Mouse (Mus musculus) myocyte (in vitro differentiated cells): ENCODE measurements around the gene Itgae. TPM values are rescaled to one million over a fixed set of nuclear protein-coding genes. Genes with fewer than 3 reads are reported as not detected.
A peak's percentile ranks its signal among the peaks of the same experiment; 100 is the strongest.

Source experiments
- H3K27me3 ChIP-seq: one replicate; pipeline ENCODE4 v1.6.1; 2011; ENCODE audit not compliant: control insufficient read depth, insufficient read depth, insufficient read length
- H3K36me3 ChIP-seq: one replicate; pipeline ENCODE4 v1.6.1; 2011; ENCODE audit not compliant: control insufficient read depth, insufficient read depth
- H3K4me2 ChIP-seq: one replicate; pipeline ENCODE4 v1.6.1; 2011; ENCODE audit warnings: low read depth, control low read depth
- H3K4me3 ChIP-seq: one replicate; pipeline ENCODE4 v1.5.1; 2011; ENCODE audit warnings: mild to moderate bottlenecking, control low read depth, moderate library complexity
- H3K79me2 ChIP-seq: one replicate; pipeline ENCODE4 v1.6.1; 2011; ENCODE audit not compliant: control insufficient read depth, insufficient read depth
- H3ac ChIP-seq: one replicate; pipeline ENCODE4 v1.6.1; 2011; ENCODE audit not compliant: control insufficient read depth, insufficient read length
- CEBPB ChIP-seq: IDR thresholded peaks from 2 replicates; pipeline ENCODE4 v1.6.1; 2011; ENCODE audit warnings: mild to moderate bottlenecking, moderate library complexity; ENCODE audit not compliant: poor library complexity, insufficient read depth, severe bottlenecking
- E2F4 ChIP-seq: IDR thresholded peaks from one replicate; pipeline ENCODE4 v1.6.1; 2011; ENCODE audit warnings: mild to moderate bottlenecking, control low read depth, moderate library complexity; ENCODE audit not compliant: insufficient read depth
- MAX ChIP-seq: IDR thresholded peaks from one replicate; pipeline ENCODE4 v1.6.1; 2011; ENCODE audit warnings: low read depth, mild to moderate bottlenecking, control low read depth
- MYOD1 ChIP-seq, 3 experiments: IDR thresholded peaks; one replicate each; pipeline ENCODE4 v1.6.1; 2011; ENCODE audit warnings: control low read depth in 2 of 3, low read depth in 2 of 3, mild to moderate bottlenecking in 2 of 3, moderate library complexity in 1 of 3; ENCODE audit not compliant: insufficient read length in 2 of 3, control insufficient read depth in 1 of 3
- MYOG ChIP-seq, 3 experiments: IDR thresholded peaks; one replicate each; pipeline ENCODE4 v1.6.1; 2011; ENCODE audit warnings: control low read depth in 2 of 3, low read depth in 2 of 3, mild to moderate bottlenecking in 2 of 3; ENCODE audit not compliant: insufficient read length in 2 of 3, control insufficient read depth in 1 of 3, insufficient read depth in 1 of 3
- POLR2A ChIP-seq: IDR thresholded peaks from one replicate; pipeline ENCODE4 v1.6.1; 2011; ENCODE audit warnings: low read depth, mild to moderate bottlenecking, control low read depth, moderate library complexity; ENCODE audit not compliant: insufficient read length
- POLR2AphosphoS2 ChIP-seq: IDR thresholded peaks from one replicate; pipeline ENCODE4 v1.6.1; 2011; ENCODE audit warnings: low read depth, control low read depth; ENCODE audit not compliant: insufficient read length
- REST ChIP-seq: IDR thresholded peaks from one replicate; pipeline ENCODE4 v1.6.1; 2011; ENCODE audit warnings: mild to moderate bottlenecking, control low read depth, moderate library complexity; ENCODE audit not compliant: insufficient read depth, insufficient read length
- SRF ChIP-seq: IDR thresholded peaks from one replicate; pipeline ENCODE4 v1.6.1; 2011; ENCODE audit warnings: low read depth; ENCODE audit not compliant: control insufficient read depth, insufficient read length
- TCF12 ChIP-seq: IDR thresholded peaks from one replicate; pipeline ENCODE4 v1.6.1; 2011; ENCODE audit warnings: mild to moderate bottlenecking, control low read depth; ENCODE audit not compliant: poor library complexity, insufficient read depth, severe bottlenecking
- TCF3 ChIP-seq: IDR thresholded peaks from one replicate; pipeline ENCODE4 v1.6.1; 2011; ENCODE audit warnings: low read depth, control low read depth; ENCODE audit not compliant: insufficient read length
- USF1 ChIP-seq: IDR thresholded peaks from one replicate; pipeline ENCODE4 v1.6.1; 2011; ENCODE audit warnings: low read depth, mild to moderate bottlenecking, control low read depth, moderate library complexity
- polyA plus RNA-seq: library from polyadenylated mRNA; unstranded; fragments of >200 nt; fragmentation: generic; extraction: Trizol; gene quantifications from one replicate; pipeline ENCODE4 v1.2.1, GENCODE M21; 2012; ENCODE audit warnings: missing spikeins

The Itgae gene
- polyA plus RNA-seq = 0.06 TPM

DNA sequence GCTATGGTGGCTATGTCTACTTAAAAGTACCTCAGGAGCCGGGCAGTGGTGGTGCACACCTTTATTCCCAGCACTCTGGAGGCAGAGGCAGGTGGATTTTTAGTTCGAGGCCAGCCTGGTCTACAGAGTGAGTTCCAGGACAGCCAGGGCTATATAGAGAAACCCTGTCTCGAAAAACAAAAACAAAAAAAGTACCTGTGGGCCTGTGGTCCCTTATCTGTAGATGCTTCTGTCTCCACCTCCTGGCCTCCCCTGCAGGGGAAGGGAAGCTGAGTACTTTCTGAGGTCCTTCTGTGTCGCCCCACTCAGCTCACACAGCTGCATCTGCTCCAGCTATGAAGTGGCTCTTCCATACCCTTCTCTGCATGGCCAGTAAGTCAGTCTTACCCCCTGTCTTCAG, at the start of gene Itgae:
TSS of gene Itgae (plus strand) at position 301 of the 400 bp plus-strand sequence.
- H3K4me3 ChIP-seq = no peak within 1 kb of the TSS

DNA sequence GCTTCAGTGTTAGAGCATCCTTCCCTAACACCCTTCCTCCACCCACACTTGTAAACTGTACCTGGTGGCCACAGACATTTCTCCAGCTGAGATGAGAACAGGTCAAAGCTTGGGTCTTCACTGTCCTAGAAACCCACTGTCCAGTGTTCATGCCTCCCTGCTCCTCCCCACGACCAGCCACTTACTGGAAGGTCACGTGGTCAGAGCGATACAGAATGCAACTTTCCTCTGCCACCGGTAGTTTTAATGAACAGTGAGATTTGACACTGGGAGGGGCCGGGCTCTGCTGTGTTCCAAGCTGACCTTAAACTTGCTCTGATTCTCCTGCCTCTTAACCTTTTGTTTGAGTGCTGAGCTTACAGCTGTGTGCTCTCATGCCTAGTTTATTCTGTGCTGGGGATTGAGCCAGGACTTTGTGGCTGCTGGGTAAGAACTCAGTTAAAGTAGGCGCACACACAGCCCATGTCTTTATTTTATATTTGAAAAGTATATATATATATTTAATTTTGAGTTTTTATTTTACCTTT, 46.1 kb upstream of the Itgae start:
- Histone ChIP-seq H3K4me3 (no peak overlapping the region), H3K4me2 (no peak overlapping the region), H3K79me2 (peaks cover 9% of the 10 kb centered on the region), H3K27me3 (no peaks in the 10 kb centered on the region), H3ac (no peak overlapping the region), H3K36me3 (no peaks in the 10 kb centered on the region)
- TF ChIP-seq USF1 (peak; percentile 65), POLR2AphosphoS2 (no peak), MAX (no peak), TCF12 (no peak), POLR2A (no peak)

More for the DNA sequence above, at the start of gene Itgae:
- Histone ChIP-seq H3K36me3 (peaks cover 3% of the 10 kb centered on the region), H3K4me2 (no peak within 1 kb of the TSS), H3K79me2 (no peaks in the 10 kb centered on the region), H3ac (no peak within 1 kb of the TSS), H3K27me3 (no peaks in the 10 kb centered on the region)
- TF ChIP-seq SRF (no peak), MYOG (IDR thresholded peaks at IDR 0.05; ENCODE audit: control insufficient read depth in 1 of 3, insufficient read depth in 1 of 3, insufficient read length in 2 of 3, low read depth in 2 of 3) (no peak), E2F4 (no peak), TCF12 (no peak), REST (no peak), TCF3 (no peak), POLR2A (no peak), MAX (no peak), MYOD1 (IDR thresholded peaks at IDR 0.05; ENCODE audit: control insufficient read depth in 1 of 3, insufficient read length in 2 of 3, low read depth in 2 of 3) (no peak), USF1 (no peak), CEBPB (no peak), POLR2AphosphoS2 (no peak)

DNA sequence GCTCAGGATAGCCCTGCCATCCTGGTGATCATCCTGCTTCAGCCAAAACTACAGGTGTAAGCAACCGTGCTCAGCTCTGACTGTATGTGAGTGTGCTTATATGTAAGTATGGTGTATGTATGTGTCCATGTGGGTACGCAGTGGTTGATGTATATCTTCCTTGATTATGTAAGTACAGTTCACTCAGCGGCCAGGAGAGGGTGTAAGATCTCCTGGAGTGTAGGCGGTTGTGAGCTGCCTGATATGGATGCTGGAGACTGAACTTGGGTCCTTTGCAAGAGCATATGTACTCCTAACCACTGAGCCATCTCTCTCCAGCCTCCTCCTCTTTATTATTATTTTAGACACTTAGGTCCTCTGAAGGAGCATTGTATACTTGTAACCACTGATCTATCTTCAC, 45.6 kb upstream of the Itgae start:
- Histone ChIP-seq H3K4me2 (no peak overlapping the region), H3K4me3 (no peak overlapping the region), H3K27me3 (no peaks in the 10 kb centered on the region), H3ac (no peak overlapping the region), H3K36me3 (peaks cover 2% of the 10 kb centered on the region), H3K79me2 (peaks cover 12% of the 10 kb centered on the region)
- TF ChIP-seq TCF3 (no peak), E2F4 (no peak), TCF12 (no peak), REST (no peak), POLR2A (no peak), CEBPB (no peak), USF1 (no peak), MYOG (IDR thresholded peaks at IDR 0.05; ENCODE audit: control insufficient read depth in 1 of 3, insufficient read depth in 1 of 3, insufficient read length in 2 of 3, low read depth in 2 of 3) (no peak), POLR2AphosphoS2 (no peak), MAX (no peak), MYOD1 (IDR thresholded peaks at IDR 0.05; ENCODE audit: control insufficient read depth in 1 of 3, insufficient read length in 2 of 3, low read depth in 2 of 3) (no peak), SRF (no peak)

DNA sequence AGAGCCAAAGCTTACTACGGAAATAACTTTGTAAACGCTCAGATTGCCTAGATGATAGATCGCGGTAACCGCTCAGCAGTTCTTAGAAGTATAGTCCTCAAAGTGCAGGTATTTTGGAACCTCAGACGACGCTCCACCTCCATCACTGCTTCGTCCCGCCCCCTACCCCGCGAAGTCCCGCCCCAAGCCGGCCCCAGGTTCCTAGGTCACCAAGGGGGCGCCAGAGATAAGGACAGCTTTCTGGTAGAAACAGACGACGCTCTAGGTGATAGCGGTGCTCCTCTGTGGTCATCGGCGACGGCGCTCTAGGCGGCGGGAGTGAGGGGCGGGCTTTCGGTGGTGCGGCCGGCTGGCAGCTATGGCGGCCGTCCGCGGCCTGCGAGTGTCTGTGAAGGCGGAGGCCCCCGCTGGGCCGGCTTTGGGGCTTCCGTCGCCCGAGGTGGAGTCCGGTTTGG, 42.8 kb upstream of the Itgae start, which contains the start of gene Ncbp3:
TSS of gene Ncbp3 (plus strand) at position 242 of the 455 bp plus-strand sequence.
- peak within 1 kb of the TSS; percentile 67 for H3ac ChIP-seq
- H3K79me2 ChIP-seq = peaks cover 28% of the 10 kb centered on the region
- TF ChIP-seq POLR2A (peak; percentile 83), POLR2AphosphoS2 (peak; percentile 77), E2F4 (peak; percentile 59), USF1 (no peak), CEBPB (no peak), MYOG (IDR thresholded peaks at IDR 0.05; ENCODE audit: control insufficient read depth in 1 of 3, insufficient read depth in 1 of 3, insufficient read length in 2 of 3, low read depth in 2 of 3) (peak in 2 of 3 experiments; percentile 28 to 70)
- peak within 1 kb of the TSS; percentile 74 for H3K4me3 ChIP-seq
- H3K36me3 ChIP-seq = peaks cover 11% of the 10 kb centered on the region
- H3K27me3 ChIP-seq = no peaks in the 10 kb centered on the region
- peak within 1 kb of the TSS; percentile 93 for H3K4me2 ChIP-seq

DNA sequence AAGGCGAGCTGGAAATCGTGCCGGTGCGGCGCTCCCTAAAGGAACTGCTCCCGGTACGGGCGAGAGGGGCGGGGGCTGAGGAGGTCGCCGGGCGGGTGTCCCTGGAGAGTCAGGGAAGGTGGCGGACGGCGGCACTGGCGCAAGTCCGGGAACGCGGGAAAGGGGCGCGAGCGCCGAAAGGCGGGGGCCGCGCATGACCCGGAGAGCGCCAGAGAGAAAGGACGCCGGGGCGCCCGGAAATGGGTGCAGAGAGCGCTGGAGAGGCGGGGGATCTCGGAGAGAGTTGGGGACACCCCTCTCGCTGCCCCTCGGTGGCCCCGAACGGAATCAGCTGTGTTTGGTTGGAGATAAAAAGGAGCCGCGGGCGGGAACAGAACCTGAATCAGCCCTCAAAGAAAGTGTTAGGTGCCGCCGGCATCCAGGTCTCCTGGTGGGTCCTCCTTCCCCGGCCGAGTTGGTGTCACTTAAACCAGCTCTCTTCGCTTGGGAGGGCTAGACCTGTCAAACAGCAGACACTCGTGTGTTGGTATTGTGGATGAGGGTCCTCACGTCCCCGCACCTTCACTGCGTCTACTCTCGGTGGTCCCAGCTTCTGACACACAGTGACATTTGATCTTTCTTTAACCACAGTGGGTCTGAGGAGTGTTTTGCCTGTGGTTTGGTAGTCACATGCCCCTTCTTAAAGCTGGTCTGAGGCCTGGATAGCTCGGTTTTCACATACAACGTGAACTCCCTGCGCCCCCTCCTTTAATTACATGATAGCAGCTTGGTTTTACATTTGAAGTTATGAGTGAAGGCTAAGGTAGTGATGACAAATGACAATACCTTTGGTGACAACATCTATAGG, 42.1 kb upstream of the Itgae start:
- TF ChIP-seq USF1 (peak; percentile 48), TCF12 (no peak)
- Histone ChIP-seq H3K36me3 (peaks cover 14% of the 10 kb centered on the region), H3K27me3 (no peaks in the 10 kb centered on the region), H3K4me2 (peak overlapping the region; percentile 93), H3ac (peak overlapping the region; percentile 67), H3K4me3 (peak overlapping the region; percentile 74), H3K79me2 (peaks cover 32% of the 10 kb centered on the region)
